Mouse (Mus musculus) thymus, postnatal 10 days (tissue): ENCODE data around the gene Vps26b.

Experiments
- DNase-seq, 2 experiments: peaks; one replicate each; pipeline ENCODE4 v3.0.0; 2021; ENCODE audit warnings: low spot score in 2 of 2

The Vps26b gene

GRCm38 (mm10) chr9:26993900-26994299 is 36.0 kb downstream of the Vps26b start:
- no peak for DNase-seq

- no peak for DNase-seq
Measured at GRCm38 (mm10) chr9:26993118-26993517, 36.7 kb downstream of the Vps26b start.

- DNase-seq: no peak
Measured at GRCm38 (mm10) chr9:26990181-26990580, 39.7 kb downstream of the Vps26b start.

- DNase-seq: no peak
Measured at GRCm38 (mm10) chr9:26985668-26986277, 44.1 kb downstream of the Vps26b start.

- DNase-seq: no peak
Measured at GRCm38 (mm10) chr9:26985090-26985613, 44.7 kb downstream of the Vps26b start.

GRCm38 (mm10) chr9:26978776-26979175 is 51.1 kb downstream of the Vps26b start:
- DNase-seq: no peak

- DNase-seq: no peak
Measured at GRCm38 (mm10) chr9:26977754-26978153, 52.1 kb downstream of the Vps26b start.
